Mouse (Mus musculus): ENCODE results near the gene Slc2a6. TPM values are rescaled to one million over a fixed set of nuclear protein-coding genes. Genes with fewer than 3 reads are reported as not detected.

Gene Slc2a6
- 3.5 and 4.1 TPM in 2 replicates for polyA plus RNA-seq (2016; fragmentation: Nextera tagmentation; extraction: Ambion mirVana)

GRCm38 (mm10) chr2:27027618-27028436 is at the start of gene Slc2a6:
Gene Slc2a6, minus strand, starts transcription at chr2:27027998.
- 3% methylated on average over 38 of the region's 38 CpGs for WGBS
- H3K4me1 ChIP-seq, result peaks cover 12% of the 10 kb centered on the region

GRCm38 (mm10) chr2:27075485-27075884 is 47.7 kb upstream of the Slc2a6 start:
- no peak overlapping the region for H3K9ac ChIP-seq
- H3K27me3 ChIP-seq, result peaks cover 18% of the 10 kb centered on the region
- no peak overlapping the region for H3K27ac ChIP-seq
- H3K4me3 ChIP-seq, result no peak overlapping the region
- no peak overlapping the region for H3K4me2 ChIP-seq (replicated peaks)
- ATAC-seq (ENCODE audit: low FRiP score), result no peak
- 65% methylated on average over 3 of the region's 3 CpGs for WGBS
- peaks cover 40% of the 10 kb centered on the region for H3K4me1 ChIP-seq
- no peaks in the 10 kb centered on the region for H3K36me3 ChIP-seq
- H3K9me3 ChIP-seq (replicated peaks), result no peaks in the 10 kb centered on the region

More at GRCm38 (mm10) chr2:27027618-27028436, at the start of gene Slc2a6:
- 0 out of 2 replicates have a peak within 1 kb of the TSS, but pooled peaks have one; percentile 19 for H3K27ac ChIP-seq
- ATAC-seq (ENCODE audit: low FRiP score), result peak; percentile 99
- no peaks in the 10 kb centered on the region for H3K36me3 ChIP-seq
- H3K9me3 ChIP-seq (replicated peaks), result no peaks in the 10 kb centered on the region
- peak within 1 kb of the TSS; percentile 30 for H3K4me3 ChIP-seq
- H3K9ac ChIP-seq, result peak within 1 kb of the TSS; percentile 42; the same call in 1 of the 2 replicates
- H3K27me3 ChIP-seq, result peaks cover 23% of the 10 kb centered on the region
- peak within 1 kb of the TSS; percentile 52 for H3K4me2 ChIP-seq (replicated peaks)

GRCm38 (mm10) chr2:27074804-27075203 is 47.0 kb upstream of the Slc2a6 start:
- no peak overlapping the region for H3K4me3 ChIP-seq
- H3K27me3 ChIP-seq, result peaks cover 13% of the 10 kb centered on the region; the same call in 1 of the 2 replicates
- WGBS, result 87% methylated on average over 4 of the region's 4 CpGs
- H3K36me3 ChIP-seq, result no peaks in the 10 kb centered on the region
- no peak for ATAC-seq (ENCODE audit: low FRiP score)
- peaks cover 35% of the 10 kb centered on the region for H3K4me1 ChIP-seq
- H3K9me3 ChIP-seq (replicated peaks), result no peaks in the 10 kb centered on the region
- H3K27ac ChIP-seq, result no peak overlapping the region
- H3K9ac ChIP-seq, result no peak overlapping the region
- H3K4me2 ChIP-seq (replicated peaks), result no peak overlapping the region

- Histone ChIP-seq H3K4me2 (replicated peaks) (no peak overlapping the region), H3K9ac (no peak overlapping the region), H3K4me3 (no peak overlapping the region), H3K27ac (no peak overlapping the region), H3K4me1 (peaks cover 33% of the 10 kb centered on the region), H3K27me3 (peaks cover 6% of the 10 kb centered on the region; the same call in 1 of the 2 replicates), H3K9me3 (replicated peaks) (no peaks in the 10 kb centered on the region), H3K36me3 (no peaks in the 10 kb centered on the region)
- ATAC-seq (ENCODE audit: low FRiP score), result no peak
- 74% methylated on average over 4 of the region's 4 CpGs for WGBS
Measured at GRCm38 (mm10) chr2:27073407-27073806, 45.6 kb upstream of the Slc2a6 start.

- Histone ChIP-seq H3K36me3 (no peaks in the 10 kb centered on the region), H3K27me3 (peaks cover 6% of the 10 kb centered on the region; the same call in 1 of the 2 replicates), H3K4me1 (peaks cover 29% of the 10 kb centered on the region), H3K4me2 (replicated peaks) (no peak within 1 kb of the TSS), H3K27ac (no peak within 1 kb of the TSS; the same call in 1 of the 2 replicates), H3K9me3 (replicated peaks) (no peaks in the 10 kb centered on the region), H3K9ac (no peak within 1 kb of the TSS), H3K4me3 (no peak within 1 kb of the TSS)
- WGBS, result 71% methylated on average over 2 of the region's 2 CpGs
- no peak for ATAC-seq (ENCODE audit: low FRiP score)
Measured at GRCm38 (mm10) chr2:27071978-27072377, 44.2 kb upstream of the Slc2a6 start, which contains the start of gene Mymk. Gene Mymk, minus strand, starts transcription at chr2:27072179.

GRCm38 (mm10) chr2:27071137-27071536 is 43.3 kb upstream of the Slc2a6 start:
- H3K4me2 ChIP-seq (replicated peaks), result no peak overlapping the region
- WGBS, result 40% methylated on average over 4 of the region's 4 CpGs
- H3K4me3 ChIP-seq, result no peak overlapping the region
- H3K9me3 ChIP-seq (replicated peaks), result no peaks in the 10 kb centered on the region
- H3K27me3 ChIP-seq, result peaks cover 6% of the 10 kb centered on the region; the same call in 1 of the 2 replicates
- no peaks in the 10 kb centered on the region for H3K36me3 ChIP-seq
- peaks cover 29% of the 10 kb centered on the region for H3K4me1 ChIP-seq
- H3K27ac ChIP-seq, result no peak overlapping the region
- no peak overlapping the region for H3K9ac ChIP-seq
- ATAC-seq (ENCODE audit: low FRiP score), result 0 out of 2 replicates have a peak, but pooled peaks have one; percentile 20

GRCm38 (mm10) chr2:27070247-27070813 is 42.5 kb upstream of the Slc2a6 start:
- H3K27me3 ChIP-seq, result peaks cover 6% of the 10 kb centered on the region; the same call in 1 of the 2 replicates
- WGBS, result 81% methylated on average over 2 of the region's 2 CpGs
- no peak overlapping the region for H3K4me2 ChIP-seq (replicated peaks)
- no peak for ATAC-seq (ENCODE audit: low FRiP score)
- H3K9ac ChIP-seq, result no peak overlapping the region
- H3K9me3 ChIP-seq (replicated peaks), result no peaks in the 10 kb centered on the region
- H3K27ac ChIP-seq, result no peak overlapping the region
- H3K4me3 ChIP-seq, result no peak overlapping the region
- no peaks in the 10 kb centered on the region for H3K36me3 ChIP-seq
- H3K4me1 ChIP-seq, result peaks cover 27% of the 10 kb centered on the region

- H3K27ac ChIP-seq, result no peak overlapping the region
- H3K27me3 ChIP-seq, result peaks cover 6% of the 10 kb centered on the region; the same call in 1 of the 2 replicates
- no peak overlapping the region for H3K4me3 ChIP-seq
- no peaks in the 10 kb centered on the region for H3K9me3 ChIP-seq (replicated peaks)
- peak; percentile 52; the same call in 1 of the 2 replicates for ATAC-seq (ENCODE audit: low FRiP score)
- no peak overlapping the region for H3K9ac ChIP-seq
- no peak overlapping the region for H3K4me2 ChIP-seq (replicated peaks)
- 37% methylated on average over 3 of the region's 3 CpGs for WGBS
- peaks cover 27% of the 10 kb centered on the region for H3K4me1 ChIP-seq
- no peaks in the 10 kb centered on the region for H3K36me3 ChIP-seq
Measured at GRCm38 (mm10) chr2:27069646-27070045, 41.8 kb upstream of the Slc2a6 start.

- peaks cover 6% of the 10 kb centered on the region; the same call in 1 of the 2 replicates for H3K27me3 ChIP-seq
- H3K27ac ChIP-seq, result no peak overlapping the region
- H3K36me3 ChIP-seq, result no peaks in the 10 kb centered on the region
- WGBS, result 21% methylated on average over 2 of the region's 2 CpGs
- ATAC-seq (ENCODE audit: low FRiP score), result no peak
- H3K4me1 ChIP-seq, result peaks cover 27% of the 10 kb centered on the region
- H3K9ac ChIP-seq, result no peak overlapping the region
- H3K4me3 ChIP-seq, result no peak overlapping the region
- H3K4me2 ChIP-seq (replicated peaks), result no peak overlapping the region
- no peaks in the 10 kb centered on the region for H3K9me3 ChIP-seq (replicated peaks)
Measured at GRCm38 (mm10) chr2:27067996-27068395, 40.2 kb upstream of the Slc2a6 start.

GRCm38 (mm10) chr2:27067124-27067523 is 39.3 kb upstream of the Slc2a6 start:
- H3K9ac ChIP-seq, result no peak overlapping the region
- no peaks in the 10 kb centered on the region for H3K9me3 ChIP-seq (replicated peaks)
- H3K27me3 ChIP-seq, result 0 out of 2 replicates have a peak, but pooled peaks cover 2% of the 10 kb centered on the region
- ATAC-seq (ENCODE audit: low FRiP score), result no peak
- no peaks in the 10 kb centered on the region for H3K36me3 ChIP-seq
- no peak overlapping the region for H3K4me2 ChIP-seq (replicated peaks)
- H3K27ac ChIP-seq, result no peak overlapping the region
- H3K4me1 ChIP-seq, result peaks cover 27% of the 10 kb centered on the region
- H3K4me3 ChIP-seq, result no peak overlapping the region
- 84% methylated on average over 2 of the region's 2 CpGs for WGBS

GRCm38 (mm10) chr2:27059187-27059586 is 31.4 kb upstream of the Slc2a6 start:
- Histone ChIP-seq H3K4me3 (no peak overlapping the region), H3K9ac (no peak overlapping the region), H3K4me1 (peaks cover 7% of the 10 kb centered on the region; the same call in 1 of the 2 replicates), H3K27me3 (no peaks in the 10 kb centered on the region), H3K4me2 (replicated peaks) (no peak overlapping the region), H3K27ac (0 out of 2 replicates have a peak overlapping the region, but pooled peaks have one; percentile 25), H3K9me3 (replicated peaks) (no peaks in the 10 kb centered on the region), H3K36me3 (no peaks in the 10 kb centered on the region)
- 88% methylated on average over 9 of the region's 9 CpGs for WGBS
- no peak for ATAC-seq (ENCODE audit: low FRiP score)

GRCm38 (mm10) chr2:27058751-27059150 is 31.0 kb upstream of the Slc2a6 start:
- Histone ChIP-seq H3K36me3 (no peaks in the 10 kb centered on the region), H3K9ac (no peak overlapping the region), H3K27me3 (no peaks in the 10 kb centered on the region), H3K9me3 (replicated peaks) (no peaks in the 10 kb centered on the region), H3K4me2 (replicated peaks) (no peak overlapping the region), H3K4me3 (no peak overlapping the region), H3K27ac (peak overlapping the region; percentile 25; the same call in 1 of the 2 replicates), H3K4me1 (peaks cover 7% of the 10 kb centered on the region; the same call in 1 of the 2 replicates)
- WGBS, result 47% methylated on average over 12 of the region's 12 CpGs
- ATAC-seq (ENCODE audit: low FRiP score), result no peak
